Mouse (Mus musculus): ENCODE results near the gene Syngr1.
"Not testable (repeated sequence)": the region's sequence is repeated elsewhere in the genome, so short reads cannot be mapped to it uniquely, and the experiment has no call there.

Gene Syngr1

DNA sequence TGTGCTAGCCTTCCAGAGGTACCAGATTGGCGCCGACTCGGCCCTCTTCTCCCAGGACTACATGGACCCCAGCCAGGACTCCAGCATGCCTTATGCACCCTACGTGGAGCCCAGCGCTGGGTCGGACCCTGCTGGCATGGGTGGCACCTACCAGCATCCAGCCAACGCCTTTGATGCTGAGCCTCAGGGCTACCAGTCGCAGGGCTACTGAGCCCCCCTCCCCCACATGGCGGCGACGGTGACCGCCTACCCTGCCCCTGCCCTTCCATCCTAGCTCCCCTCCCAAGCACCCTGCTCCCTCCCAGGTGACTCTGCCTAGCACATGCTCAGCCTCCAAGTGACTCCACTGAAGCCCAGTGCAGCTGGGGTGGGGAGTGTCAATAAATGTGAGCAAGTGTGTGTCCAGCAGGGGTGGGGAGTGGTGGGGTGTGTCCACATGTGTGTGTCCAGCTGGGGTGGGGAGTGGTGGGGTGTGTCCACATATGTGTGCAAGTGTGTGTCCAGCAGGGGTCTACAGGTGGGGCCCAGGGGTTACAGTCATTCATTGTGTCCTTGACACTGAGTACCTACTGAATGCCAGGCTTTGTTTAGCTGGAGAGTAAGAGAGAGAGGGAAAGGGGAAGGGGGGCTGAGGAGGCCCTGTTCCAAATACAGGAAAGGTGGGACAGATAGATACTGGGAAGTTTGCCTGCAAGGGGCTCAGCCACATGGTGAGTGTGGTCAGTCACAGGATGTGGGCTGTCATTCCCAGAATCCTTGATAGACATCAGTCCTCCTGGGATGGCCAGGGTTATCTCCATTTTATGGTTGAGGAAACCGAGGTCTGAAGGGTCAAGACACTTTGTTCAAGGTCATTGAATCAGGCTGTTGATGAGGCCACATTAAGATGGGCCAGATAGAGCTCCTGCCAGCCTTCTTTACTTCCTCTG is 25.0 kb downstream of the Syngr1 start:
- DNase-seq (ENCODE audit: low spot score in 2 of 2): no peak

DNA sequence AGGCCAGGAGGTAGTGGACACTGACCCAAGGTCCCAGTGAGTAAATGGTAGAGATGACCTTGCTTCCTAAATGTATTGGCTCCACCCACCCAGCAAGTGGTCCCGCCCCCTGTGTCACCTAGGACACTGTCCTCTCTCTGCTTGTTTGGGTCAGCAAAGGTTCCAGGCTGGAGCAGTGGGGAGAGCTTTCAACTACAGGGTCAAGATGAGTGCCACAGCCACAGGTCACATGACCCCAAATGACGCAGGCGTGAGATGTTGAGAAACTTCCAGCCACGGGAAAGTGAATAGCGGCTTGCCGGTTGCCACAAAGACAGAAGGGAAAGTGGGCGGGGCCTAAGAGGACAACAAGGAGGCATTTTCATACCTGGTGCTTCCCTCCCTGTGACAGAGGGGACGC is 26.0 kb downstream of the Syngr1 start:
- DNase-seq (ENCODE audit: low spot score in 2 of 2): no peak

DNA sequence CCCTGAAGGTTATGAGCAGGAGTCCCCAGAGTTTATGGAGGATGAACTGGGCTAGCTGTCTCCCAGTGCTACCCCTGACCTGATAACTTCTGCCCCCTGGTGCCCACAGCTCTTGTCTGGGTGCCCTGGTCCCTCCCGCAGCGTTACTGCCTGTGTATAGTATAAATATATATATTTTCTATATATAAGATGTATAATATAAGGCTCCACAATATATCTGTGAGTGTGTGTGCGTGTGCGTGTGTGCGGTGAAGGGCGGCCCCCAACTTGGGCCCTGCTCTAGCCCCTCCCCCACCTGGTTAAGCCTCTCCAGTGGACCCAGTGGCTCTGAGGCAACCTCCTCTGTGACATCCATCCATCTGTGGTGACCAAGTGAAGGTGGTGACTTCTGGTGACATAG is 27.9 kb downstream of the Syngr1 start:
- DNase-seq (ENCODE audit: low spot score in 2 of 2): no peak

- DNase-seq (ENCODE audit: low spot score in 2 of 2): no peak
These were observed 30.7 kb downstream of the Syngr1 start for GRCm38 (mm10) chr15:80121721-80122325.

DNA sequence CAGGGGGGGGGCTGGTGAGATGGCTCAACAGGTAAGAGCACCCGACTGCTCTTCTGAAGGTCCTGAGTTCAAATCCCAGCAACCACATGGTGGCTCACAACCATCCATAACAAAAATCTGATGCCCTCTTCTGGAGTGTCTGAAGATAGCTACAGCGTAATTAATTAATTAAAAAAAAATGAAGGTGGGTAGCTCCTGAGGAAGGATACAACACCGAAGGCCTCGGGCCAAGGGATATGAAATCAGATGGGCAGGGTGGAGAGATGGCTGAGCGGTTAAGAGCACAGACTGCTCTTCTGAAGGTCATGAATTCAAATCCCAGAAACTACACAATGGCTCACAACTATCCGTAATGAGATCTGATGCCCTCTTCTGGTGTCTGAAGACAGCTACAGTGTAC is 31.3 kb downstream of the Syngr1 start:
- not testable (repeated sequence) for DNase-seq (ENCODE audit: low spot score in 2 of 2)

DNA sequence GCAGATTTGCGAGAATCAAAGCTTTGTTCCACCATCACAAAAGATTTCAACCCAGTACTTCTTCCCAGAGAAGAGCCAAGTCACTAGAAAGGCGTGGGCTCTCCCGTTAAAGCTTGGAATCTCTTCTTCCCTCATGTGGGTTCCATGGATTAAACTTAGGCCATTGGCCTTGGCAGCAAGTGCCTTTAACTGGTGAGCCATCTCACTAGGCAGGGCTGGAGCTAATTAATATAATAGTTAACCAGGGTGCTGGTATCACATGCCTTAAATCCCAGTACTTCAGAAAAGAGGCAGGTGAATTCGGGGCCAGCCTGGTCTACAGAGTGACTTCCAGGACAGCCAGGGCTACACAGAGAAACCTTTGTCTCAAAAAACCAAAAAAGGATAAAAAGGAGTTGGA is 33.5 kb downstream of the Syngr1 start:
- no peak for DNase-seq (ENCODE audit: low spot score in 2 of 2)

GRCm38 (mm10) chr15:80127191-80127590 is 36.1 kb downstream of the Syngr1 start:
- DNase-seq (ENCODE audit: low spot score in 2 of 2): no peak

DNA sequence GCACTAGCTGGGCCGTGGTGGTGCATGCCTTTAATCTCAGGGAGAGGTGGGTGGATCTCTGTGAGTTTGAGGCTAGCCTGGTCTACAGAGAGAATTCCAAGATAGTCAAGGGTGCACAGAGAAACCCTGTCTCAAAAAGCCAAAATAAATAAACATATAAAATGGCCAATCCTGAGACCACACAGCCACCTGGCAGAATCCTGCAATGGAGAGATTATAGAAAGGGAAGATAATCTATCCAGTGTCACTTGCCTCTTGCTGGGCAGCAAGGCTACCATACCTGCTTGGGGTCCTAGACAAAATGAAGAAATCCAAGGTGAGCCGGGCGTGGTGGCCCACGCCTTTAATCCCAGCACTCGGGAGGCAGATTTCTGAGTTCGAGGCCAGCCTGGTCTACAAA is 38.8 kb downstream of the Syngr1 start:
- DNase-seq (ENCODE audit: low spot score in 2 of 2): no peak

DNA sequence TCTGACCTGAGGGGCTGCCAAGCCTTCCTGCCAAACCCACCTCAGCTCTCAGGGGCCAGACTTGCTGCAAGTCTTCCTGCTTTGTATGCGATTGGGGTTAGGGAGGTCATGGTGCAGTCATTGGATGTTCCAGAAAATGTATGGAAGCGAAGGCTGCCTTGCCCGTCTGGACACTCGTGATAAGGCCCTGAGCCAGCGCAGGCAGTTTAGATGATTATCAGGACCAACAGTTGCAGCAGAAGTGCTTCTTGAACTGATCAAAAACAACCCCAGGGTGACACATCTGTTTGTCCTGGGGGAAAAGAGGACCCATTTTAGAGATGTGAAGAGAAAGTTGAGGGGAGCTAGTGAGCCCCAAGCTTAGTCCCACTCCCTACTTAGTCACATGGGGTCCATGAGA is 39.6 kb downstream of the Syngr1 start:
- peak in 1 of 2 experiments; percentile 64 for DNase-seq (ENCODE audit: low spot score in 2 of 2)

GRCm38 (mm10) chr15:80131421-80131820 is 40.3 kb downstream of the Syngr1 start:
- no peak for DNase-seq (ENCODE audit: low spot score in 2 of 2)

DNA sequence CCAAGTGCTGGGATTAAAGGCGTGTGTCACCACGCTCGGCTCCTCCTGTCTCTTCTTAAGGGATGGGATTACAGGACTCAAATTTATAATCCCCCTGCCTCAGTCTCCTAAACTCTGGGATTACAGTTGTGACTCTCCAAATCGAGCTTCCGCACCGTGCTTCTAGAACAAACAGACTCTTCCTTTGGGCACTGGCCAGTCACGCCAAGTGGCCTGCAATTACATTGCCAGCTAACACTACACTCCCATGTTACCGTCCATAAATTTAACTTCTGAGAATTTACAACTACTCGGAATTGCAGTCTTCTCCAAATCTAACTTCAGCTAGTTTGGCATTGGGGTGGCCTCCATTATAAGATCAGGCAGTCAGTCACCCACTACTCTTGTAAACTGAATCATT is 41.3 kb downstream of the Syngr1 start:
- DNase-seq (ENCODE audit: low spot score in 2 of 2): no peak

DNA sequence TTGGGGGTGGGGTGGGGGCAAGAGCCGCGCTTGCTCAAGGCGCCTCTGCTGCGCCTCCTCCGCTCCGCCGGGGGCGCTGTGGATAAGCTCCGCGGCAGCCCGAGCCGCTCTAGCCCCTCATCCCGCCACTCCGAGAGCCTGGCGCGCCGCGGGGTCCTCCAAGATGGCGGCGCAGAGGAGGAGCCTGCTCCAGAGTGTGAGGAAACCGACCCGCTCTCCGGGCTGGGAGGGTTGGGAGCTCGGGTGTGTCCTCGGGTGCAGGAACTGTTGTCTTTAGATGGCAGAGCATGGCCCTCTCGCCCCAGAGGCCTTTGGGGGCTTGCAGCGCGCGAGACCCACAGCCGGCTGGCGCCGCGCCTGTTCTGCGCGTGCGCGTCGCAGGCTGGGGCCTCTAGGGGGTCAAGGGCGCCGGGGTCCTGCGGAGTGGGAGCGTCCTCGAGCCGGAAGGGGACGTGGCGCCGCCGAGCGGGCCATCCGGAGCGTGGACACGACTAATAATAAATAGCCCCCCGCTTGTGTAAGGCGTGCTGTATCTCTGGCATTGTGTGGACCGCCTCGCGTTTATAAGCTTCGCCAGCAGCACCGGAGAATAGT is 42.0 kb downstream of the Syngr1 start, which contains the start of gene Tab1:
Tab1 (plus strand) TSS at position 135 of the 594 bp plus-strand sequence.
- peak; percentile 90 to 96 for DNase-seq (ENCODE audit: low spot score in 2 of 2)

- peak in 1 of 2 experiments; percentile 35 for DNase-seq (ENCODE audit: low spot score in 2 of 2)
These were observed 42.7 kb downstream of the Syngr1 start for GRCm38 (mm10) chr15:80133682-80134449.

- peak in 1 of 2 experiments; percentile 60 for DNase-seq (ENCODE audit: low spot score in 2 of 2)
These were observed 43.3 kb downstream of the Syngr1 start for GRCm38 (mm10) chr15:80134450-80134847.

GRCm38 (mm10) chr15:80135499-80135898 is 44.4 kb downstream of the Syngr1 start:
- no peak for DNase-seq (ENCODE audit: low spot score in 2 of 2)

DNA sequence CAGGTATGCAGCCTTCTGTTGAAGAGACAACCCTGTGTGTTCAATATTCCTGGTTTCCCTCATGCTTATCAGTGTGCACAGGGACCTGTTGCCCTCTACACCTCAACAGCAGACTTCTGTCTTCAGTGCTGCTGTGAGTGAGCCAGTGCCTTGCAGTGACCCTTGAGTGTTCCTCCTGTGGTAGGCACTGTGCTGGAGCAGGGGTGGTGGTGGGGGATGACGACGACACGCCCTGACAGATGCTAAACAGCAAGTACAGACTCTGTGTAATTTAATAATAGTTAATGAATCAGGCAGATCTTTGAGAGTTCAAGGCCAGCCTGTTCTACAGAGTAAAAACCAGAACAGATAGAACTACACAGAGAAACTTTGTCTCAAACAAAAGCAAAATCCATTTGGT is 45.5 kb downstream of the Syngr1 start:
- no peak for DNase-seq (ENCODE audit: low spot score in 2 of 2)

- no peak for DNase-seq (ENCODE audit: low spot score in 2 of 2)
These were observed 47.0 kb downstream of the Syngr1 start for GRCm38 (mm10) chr15:80137945-80138791.

DNA sequence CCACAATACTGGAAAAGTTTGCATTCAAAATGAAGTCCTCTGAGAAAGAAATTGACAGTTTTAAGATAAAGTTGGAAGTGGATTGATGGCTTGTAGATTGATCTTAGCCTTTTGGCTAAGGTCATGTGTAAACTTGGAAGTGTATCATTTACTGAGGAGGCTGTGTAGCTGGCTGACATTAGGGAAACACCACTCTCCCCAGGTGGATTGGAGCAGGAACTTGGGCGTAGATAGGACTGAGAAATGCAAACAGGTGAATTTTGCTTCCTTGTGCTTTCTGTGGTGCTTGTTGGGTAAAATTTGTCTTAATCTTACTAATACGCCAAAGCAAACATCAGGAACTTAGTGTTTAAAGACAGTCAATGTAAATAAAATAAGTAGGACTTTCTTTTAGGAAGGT is 49.2 kb downstream of the Syngr1 start:
- no peak for DNase-seq (ENCODE audit: low spot score in 2 of 2)

DNA sequence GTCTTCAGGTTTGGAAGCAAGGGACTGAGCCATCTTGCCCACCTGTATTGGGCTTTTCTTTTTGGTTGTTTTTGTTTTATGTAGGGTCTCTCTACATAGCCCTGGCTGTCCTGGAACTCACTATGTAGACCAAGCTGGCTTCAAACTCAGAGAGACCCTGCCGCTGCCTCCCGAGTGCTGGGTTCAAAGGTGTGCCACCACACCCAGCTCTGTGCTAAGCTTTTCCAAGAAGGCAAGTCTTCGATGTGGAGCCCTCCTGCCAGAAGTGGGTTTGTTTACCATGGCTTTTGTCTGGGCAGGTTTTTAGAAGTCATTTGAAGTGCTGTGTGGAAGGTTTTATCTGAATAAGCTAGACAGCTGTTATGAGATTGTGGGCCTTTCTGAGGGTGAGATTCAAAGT is 49.7 kb downstream of the Syngr1 start:
- no peak for DNase-seq (ENCODE audit: low spot score in 2 of 2)

- DNase-seq (ENCODE audit: low spot score in 2 of 2): no peak
These were observed 51.0 kb downstream of the Syngr1 start for GRCm38 (mm10) chr15:80142130-80142529.

DNA sequence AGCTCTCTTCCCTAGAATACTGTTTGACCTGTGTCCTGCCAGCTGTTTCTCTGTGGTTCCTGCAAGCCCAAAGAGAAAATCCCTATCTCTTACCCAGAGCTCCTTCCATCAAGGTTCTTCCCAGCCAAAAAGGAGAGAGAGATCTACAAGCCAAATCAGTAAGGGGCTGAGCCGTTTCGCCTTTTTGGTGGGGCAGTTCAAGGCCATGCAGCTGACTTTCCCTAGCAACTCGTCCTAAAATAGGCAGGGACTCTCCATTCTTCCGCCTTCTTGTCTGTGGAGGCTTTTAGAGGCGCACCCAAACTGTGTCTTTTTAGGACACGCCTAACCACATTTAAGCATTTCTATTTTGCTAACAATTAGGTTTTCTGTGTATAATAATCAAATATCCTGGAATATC is 52.6 kb downstream of the Syngr1 start:
- DNase-seq (ENCODE audit: low spot score in 2 of 2): no peak
